Mouse (Mus musculus): Measurements from ENCODE around the gene Fbxw11. TPM values are rescaled to one million over a fixed set of nuclear protein-coding genes. Genes with fewer than 3 reads are reported as not detected.

The Fbxw11 gene
- polyA plus RNA-seq, 1 experiment from 2014 or later: 68.7 TPM

GRCm38 (mm10) chr11:32696446-32697090, 54.0 kb downstream of the Fbxw11 start:
- peaks cover 23% of the 10 kb centered on the region for H3K4me1 ChIP-seq
- no peak overlapping the region for H3K4me3 ChIP-seq
- no peaks in the 10 kb centered on the region for H3K36me3 ChIP-seq
- no peak overlapping the region for H3K9ac ChIP-seq
- H3K4me2 ChIP-seq: no peak overlapping the region
- H3K27ac ChIP-seq: no peak overlapping the region
- 52% methylated on average over 2 of the region's 2 CpGs for WGBS
- no peaks in the 10 kb centered on the region for H3K27me3 ChIP-seq
- no peak for ATAC-seq (ENCODE audit: insufficient number of reproducible peaks, insufficient read depth, low FRiP score, low TSS enrichment, low read depth)
- H3K9me3 ChIP-seq: no peaks in the 10 kb centered on the region

GRCm38 (mm10) chr11:32697695-32698094, 55.2 kb downstream of the Fbxw11 start:
- ATAC-seq (ENCODE audit: insufficient number of reproducible peaks, insufficient read depth, low FRiP score, low TSS enrichment, low read depth): no peak
- Histone ChIP-seq H3K9ac (no peak overlapping the region), H3K27ac (no peak overlapping the region), H3K4me3 (no peak overlapping the region), H3K4me2 (no peak overlapping the region), H3K4me1 (peaks cover 31% of the 10 kb centered on the region), H3K9me3 (no peaks in the 10 kb centered on the region), H3K27me3 (no peaks in the 10 kb centered on the region), H3K36me3 (no peaks in the 10 kb centered on the region)
- WGBS: 56% methylated on average over 3 of the region's 3 CpGs

GRCm38 (mm10) chr11:32699913-32700493, 57.5 kb downstream of the Fbxw11 start:
- H3K27ac ChIP-seq: no peak overlapping the region
- H3K4me3 ChIP-seq: no peak overlapping the region
- WGBS: 83% methylated on average over 3 of the region's 3 CpGs
- ATAC-seq (ENCODE audit: insufficient number of reproducible peaks, insufficient read depth, low FRiP score, low TSS enrichment, low read depth): no peak
- H3K4me2 ChIP-seq: no peak overlapping the region
- H3K27me3 ChIP-seq: no peaks in the 10 kb centered on the region
- H3K9ac ChIP-seq: no peak overlapping the region
- peaks cover 29% of the 10 kb centered on the region for H3K4me1 ChIP-seq
- H3K36me3 ChIP-seq: no peaks in the 10 kb centered on the region
- H3K9me3 ChIP-seq: no peaks in the 10 kb centered on the region

GRCm38 (mm10) chr11:32701566-32701965, 59.0 kb downstream of the Fbxw11 start:
- Histone ChIP-seq H3K4me3 (no peak overlapping the region), H3K27me3 (no peaks in the 10 kb centered on the region), H3K36me3 (no peaks in the 10 kb centered on the region), H3K4me1 (peaks cover 24% of the 10 kb centered on the region), H3K9ac (no peak overlapping the region), H3K27ac (no peak overlapping the region), H3K9me3 (no peaks in the 10 kb centered on the region), H3K4me2 (no peak overlapping the region)
- WGBS: 61% methylated on average over 3 of the region's 3 CpGs
- no peak for ATAC-seq (ENCODE audit: insufficient number of reproducible peaks, insufficient read depth, low FRiP score, low TSS enrichment, low read depth)

DNA sequence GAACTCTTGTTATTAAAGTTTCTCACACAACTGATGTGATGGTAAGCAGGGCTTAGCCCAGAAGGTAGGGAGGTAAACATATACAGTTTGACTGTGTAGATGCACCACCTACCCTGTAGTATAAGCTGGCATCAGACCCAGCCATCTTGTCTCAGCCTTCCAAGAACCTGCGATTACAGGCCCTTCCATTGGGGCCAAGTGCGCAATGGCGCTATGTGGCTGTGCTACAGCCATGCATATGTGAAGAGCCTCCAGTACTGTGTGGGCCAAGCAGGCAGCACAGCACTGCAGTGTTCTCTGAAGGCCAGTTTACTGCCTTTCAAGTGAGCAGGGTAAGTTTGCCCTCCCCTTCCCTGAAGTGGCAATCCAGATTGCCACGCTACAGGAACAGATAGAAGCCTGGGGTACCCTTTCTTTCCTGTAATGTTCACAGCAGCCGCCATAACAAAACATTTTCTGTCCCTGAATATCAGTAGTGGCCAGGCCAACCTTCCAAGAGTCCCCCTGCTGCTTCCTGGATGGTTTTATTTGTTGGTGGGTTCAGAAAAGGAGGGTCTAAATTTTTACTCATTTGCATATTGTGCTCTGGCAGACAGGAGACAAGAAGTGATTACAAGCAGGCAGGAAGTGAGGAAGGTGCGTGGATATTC, 61.8 kb downstream of the Fbxw11 start:
- H3K4me3 ChIP-seq: no peak overlapping the region
- H3K4me1 ChIP-seq: peaks cover 24% of the 10 kb centered on the region
- no peak overlapping the region for H3K9ac ChIP-seq
- H3K27me3 ChIP-seq: no peaks in the 10 kb centered on the region
- no peaks in the 10 kb centered on the region for H3K36me3 ChIP-seq
- ATAC-seq (ENCODE audit: insufficient number of reproducible peaks, insufficient read depth, low FRiP score, low TSS enrichment, low read depth): no peak
- no peak overlapping the region for H3K4me2 ChIP-seq
- WGBS: 92% methylated on average over 6 of the region's 6 CpGs
- no peak overlapping the region for H3K27ac ChIP-seq
- H3K9me3 ChIP-seq: no peaks in the 10 kb centered on the region

DNA sequence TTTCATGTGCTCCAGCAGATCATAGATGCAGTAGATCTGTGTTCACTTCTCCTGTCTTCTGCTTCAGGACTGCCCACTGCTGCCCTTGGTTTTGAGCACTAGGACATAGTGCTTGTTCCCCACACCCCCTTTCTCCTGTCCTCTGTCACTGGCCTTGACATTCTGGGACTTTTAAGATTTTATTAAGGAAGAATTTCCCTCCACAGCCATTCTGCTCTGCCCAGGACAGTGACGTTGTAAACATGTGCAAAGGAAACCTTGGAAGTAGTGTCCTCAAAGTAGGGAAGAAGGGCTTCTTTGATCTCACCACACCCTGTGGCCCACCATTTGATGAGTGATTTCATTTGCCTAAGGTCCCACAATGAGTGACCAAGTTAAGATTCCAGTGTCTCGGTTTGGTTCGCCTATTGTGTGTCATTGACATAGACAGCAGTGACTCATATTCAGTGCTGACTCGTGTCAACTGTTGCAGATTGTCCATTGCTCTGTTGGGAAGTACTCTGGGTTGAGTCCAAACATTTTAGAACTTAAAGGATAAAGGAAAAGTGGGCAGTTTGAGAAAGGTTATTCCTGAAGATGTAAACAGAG, 64.0 kb downstream of the Fbxw11 start:
- no peaks in the 10 kb centered on the region for H3K36me3 ChIP-seq
- WGBS: 88% methylated on average over 4 of the region's 4 CpGs
- no peak overlapping the region for H3K9ac ChIP-seq
- no peaks in the 10 kb centered on the region for H3K27me3 ChIP-seq
- H3K4me3 ChIP-seq: no peak overlapping the region
- peaks cover 14% of the 10 kb centered on the region for H3K4me1 ChIP-seq
- H3K9me3 ChIP-seq: no peaks in the 10 kb centered on the region
- no peak overlapping the region for H3K27ac ChIP-seq
- ATAC-seq (ENCODE audit: insufficient number of reproducible peaks, insufficient read depth, low FRiP score, low TSS enrichment, low read depth): no peak
- H3K4me2 ChIP-seq: no peak overlapping the region

DNA sequence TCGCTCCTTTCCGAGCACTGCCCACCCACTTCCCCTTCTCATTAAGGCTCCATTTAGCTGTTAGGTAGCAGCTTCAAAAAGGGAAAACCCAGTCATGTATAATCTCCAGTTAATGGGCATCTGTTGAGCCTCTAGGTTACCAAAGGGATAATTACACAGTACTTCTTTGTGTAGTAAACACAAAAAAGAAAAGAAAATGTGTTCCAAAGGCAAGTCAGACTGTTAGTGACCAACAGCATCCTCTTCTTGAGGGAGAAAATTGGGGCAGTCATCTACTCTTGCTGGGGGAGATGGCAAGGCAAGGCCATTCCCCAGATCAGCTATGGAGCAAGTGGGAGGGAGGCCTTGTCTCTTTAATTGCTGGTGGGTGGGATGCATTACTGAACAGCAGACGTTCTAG, 65.0 kb downstream of the Fbxw11 start:
- H3K4me2 ChIP-seq: no peak overlapping the region
- H3K4me3 ChIP-seq: no peak overlapping the region
- WGBS: 56% methylated on average over 3 of the region's 3 CpGs
- ATAC-seq (ENCODE audit: insufficient number of reproducible peaks, insufficient read depth, low FRiP score, low TSS enrichment, low read depth): no peak
- H3K9ac ChIP-seq: no peak overlapping the region
- peaks cover 5% of the 10 kb centered on the region for H3K36me3 ChIP-seq
- H3K27me3 ChIP-seq: no peaks in the 10 kb centered on the region
- peaks cover 8% of the 10 kb centered on the region for H3K4me1 ChIP-seq
- H3K27ac ChIP-seq: no peak overlapping the region
- H3K9me3 ChIP-seq: no peaks in the 10 kb centered on the region

GRCm38 (mm10) chr11:32708739-32709501, 66.4 kb downstream of the Fbxw11 start:
- Histone ChIP-seq H3K9me3 (no peaks in the 10 kb centered on the region), H3K27ac (no peak overlapping the region), H3K27me3 (no peaks in the 10 kb centered on the region), H3K4me3 (no peak overlapping the region), H3K36me3 (peaks cover 12% of the 10 kb centered on the region), H3K4me1 (0 out of 2 replicates have a peak, but pooled peaks cover 2% of the 10 kb centered on the region), H3K4me2 (no peak overlapping the region), H3K9ac (no peak overlapping the region)
- no peak for ATAC-seq (ENCODE audit: insufficient number of reproducible peaks, insufficient read depth, low FRiP score, low TSS enrichment, low read depth)
- 87% methylated on average over 14 of the region's 14 CpGs for WGBS

- no peak for ATAC-seq (ENCODE audit: insufficient number of reproducible peaks, insufficient read depth, low FRiP score, low TSS enrichment, low read depth)
- H3K27me3 ChIP-seq: no peaks in the 10 kb centered on the region
- WGBS: 13% methylated on average over 1 of the region's 1 CpGs
Measured at GRCm38 (mm10) chr11:32709563-32709962, 67.0 kb downstream of the Fbxw11 start.

GRCm38 (mm10) chr11:32714230-32714629, 71.7 kb downstream of the Fbxw11 start:
- WGBS: 27% methylated on average over 5 of the region's 5 CpGs
- no peak overlapping the region for H3K4me3 ChIP-seq
- peaks cover 19% of the 10 kb centered on the region for H3K4me1 ChIP-seq
- H3K4me2 ChIP-seq: no peak overlapping the region
- H3K27me3 ChIP-seq: no peaks in the 10 kb centered on the region
- no peak overlapping the region for H3K9ac ChIP-seq
- ATAC-seq (ENCODE audit: insufficient number of reproducible peaks, insufficient read depth, low FRiP score, low TSS enrichment, low read depth): no peak
- no peak overlapping the region for H3K27ac ChIP-seq
- peaks cover 12% of the 10 kb centered on the region for H3K36me3 ChIP-seq
- H3K9me3 ChIP-seq: no peaks in the 10 kb centered on the region

More at GRCm38 (mm10) chr11:32709563-32709962, 67.0 kb downstream of the Fbxw11 start:
- H3K9ac ChIP-seq: no peak overlapping the region
- no peaks in the 10 kb centered on the region for H3K9me3 ChIP-seq
- H3K27ac ChIP-seq: no peak overlapping the region
- H3K4me3 ChIP-seq: no peak overlapping the region
- H3K4me2 ChIP-seq: no peak overlapping the region
- H3K4me1 ChIP-seq: 0 out of 2 replicates have a peak, but pooled peaks cover 7% of the 10 kb centered on the region
- H3K36me3 ChIP-seq: peaks cover 12% of the 10 kb centered on the region

DNA sequence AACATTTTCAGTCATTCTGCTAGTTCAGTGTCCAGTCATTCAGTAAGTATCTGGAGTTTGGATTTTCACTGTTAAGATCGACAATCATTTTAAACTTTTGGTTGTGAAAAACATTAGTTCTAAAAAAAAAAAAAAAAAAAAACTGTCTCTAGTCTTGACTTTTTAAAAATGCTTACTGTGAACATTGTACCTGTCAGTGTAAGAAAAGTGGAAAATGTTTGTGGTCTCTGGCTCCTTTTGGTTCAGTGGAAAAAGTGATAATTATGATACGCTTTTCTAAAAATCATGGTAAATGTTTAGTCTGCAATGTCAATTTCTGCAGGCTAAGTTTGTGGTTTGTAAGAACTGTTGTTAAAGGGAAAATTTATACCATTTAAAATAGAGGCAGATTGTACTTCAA, 72.4 kb downstream of the Fbxw11 start:
- no peak overlapping the region for H3K27ac ChIP-seq
- H3K9ac ChIP-seq: no peak overlapping the region
- H3K4me3 ChIP-seq: no peak overlapping the region
- H3K27me3 ChIP-seq: no peaks in the 10 kb centered on the region
- ATAC-seq (ENCODE audit: insufficient number of reproducible peaks, insufficient read depth, low FRiP score, low TSS enrichment, low read depth): no peak
- peaks cover 12% of the 10 kb centered on the region for H3K36me3 ChIP-seq
- no peak overlapping the region for H3K4me2 ChIP-seq
- 74% methylated on average over 2 of the region's 2 CpGs for WGBS
- no peaks in the 10 kb centered on the region for H3K9me3 ChIP-seq
- H3K4me1 ChIP-seq: peaks cover 19% of the 10 kb centered on the region
